Mouse (Mus musculus) telencephalon, adult 2 months (tissue): ENCODE results near the gene Lamtor2.

ENCODE experiments used
- DNase-seq: peaks from one replicate; pipeline ENCODE4 v3.0.0-alpha.2; 2011; ENCODE audit warnings: low read depth, low spot score

The Lamtor2 gene

DNA sequence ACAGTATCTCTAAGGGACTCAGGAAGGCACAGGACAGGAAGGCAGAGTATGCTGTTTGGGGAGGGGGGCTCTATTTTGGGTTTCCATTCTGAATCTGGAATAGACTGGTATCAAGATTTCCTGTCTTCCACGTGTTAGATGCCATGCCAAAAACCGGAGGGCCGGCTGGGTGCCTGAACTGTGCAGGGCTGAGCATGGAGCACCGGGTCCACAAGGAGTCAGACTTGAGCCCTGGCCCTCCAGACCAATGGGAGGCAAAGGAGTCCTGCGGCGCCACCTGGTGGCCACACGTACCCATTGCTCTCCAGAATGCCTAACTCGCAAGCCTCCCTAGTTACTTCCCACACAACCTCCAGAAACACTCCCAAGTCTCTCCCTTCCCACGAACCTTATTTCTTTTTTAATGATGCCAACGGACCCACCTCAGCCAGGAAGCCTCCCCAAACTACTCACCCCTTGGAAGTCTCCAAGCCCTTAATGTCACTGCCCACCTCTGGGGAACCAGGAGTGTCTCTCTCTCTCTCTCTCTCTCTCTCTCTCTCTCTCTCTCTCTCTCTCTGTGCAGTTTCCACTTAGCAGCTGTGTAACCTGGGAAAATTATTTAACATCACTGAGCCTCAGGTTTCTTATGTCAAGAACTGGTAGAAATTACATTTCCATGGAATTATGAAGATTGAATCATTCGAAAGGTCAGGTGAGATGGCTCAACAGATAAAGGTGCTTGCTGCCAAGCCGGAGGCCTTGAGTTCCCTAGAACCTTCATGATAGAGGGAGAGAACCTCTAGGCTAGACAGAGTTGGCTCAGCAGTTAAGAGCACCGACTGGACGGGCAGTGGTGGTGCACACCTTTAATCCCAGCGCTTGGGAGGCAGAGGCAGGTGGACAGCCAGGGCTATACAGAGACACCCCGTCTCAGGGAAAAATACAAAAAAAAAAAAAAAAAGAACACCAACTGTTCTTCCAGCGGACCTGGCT, 26.4 kb downstream of the Lamtor2 start:
- peak; percentile 77 for DNase-seq

GRCm38 (mm10) chr3:88525021-88525420, 27.9 kb downstream of the Lamtor2 start:
- DNase-seq, result no peak

DNA sequence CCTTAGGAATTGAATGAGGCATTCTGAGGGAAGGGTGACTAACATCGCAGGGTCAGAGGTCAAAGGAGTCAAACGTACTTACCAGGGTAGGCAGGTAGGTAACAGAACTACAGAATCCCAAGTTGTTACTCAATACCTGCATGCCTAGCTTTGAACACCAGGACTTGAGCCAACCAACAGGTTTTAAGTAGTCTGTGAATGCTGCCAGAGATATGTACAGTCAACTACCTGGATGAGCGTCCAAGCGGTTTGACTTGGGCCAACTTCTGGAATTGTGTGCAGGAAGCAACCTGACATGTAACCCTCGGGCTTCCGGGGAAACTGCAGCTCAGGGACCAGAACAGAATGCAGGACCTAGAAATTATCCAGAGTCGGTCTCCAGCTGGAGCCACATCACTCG, 29.8 kb downstream of the Lamtor2 start:
- DNase-seq, result no peak

GRCm38 (mm10) chr3:88521803-88522331, 31.0 kb downstream of the Lamtor2 start:
- DNase-seq, result no peak

DNA sequence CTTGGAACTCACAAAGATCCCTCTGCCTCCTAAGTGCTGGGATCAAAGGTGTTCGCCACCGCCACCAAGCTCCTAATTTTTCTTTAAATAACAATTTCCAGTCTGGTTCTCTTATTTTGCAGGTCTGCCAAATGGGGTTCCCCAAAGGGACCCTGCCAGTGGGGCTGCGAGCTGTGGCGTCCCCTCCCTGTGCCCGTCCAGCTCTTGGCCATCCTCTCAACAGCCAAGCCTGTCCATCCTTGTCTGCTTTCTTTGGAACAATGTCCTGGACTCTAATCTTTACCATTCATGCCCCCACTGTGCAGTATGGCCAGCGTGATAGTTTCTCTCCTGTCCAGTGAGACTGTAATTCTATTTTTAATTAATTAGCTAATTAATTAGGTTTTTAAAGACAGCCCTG, 31.7 kb downstream of the Lamtor2 start:
- DNase-seq, result no peak

- DNase-seq, result no peak
These were observed 32.8 kb downstream of the Lamtor2 start for GRCm38 (mm10) chr3:88520078-88520477.

DNA sequence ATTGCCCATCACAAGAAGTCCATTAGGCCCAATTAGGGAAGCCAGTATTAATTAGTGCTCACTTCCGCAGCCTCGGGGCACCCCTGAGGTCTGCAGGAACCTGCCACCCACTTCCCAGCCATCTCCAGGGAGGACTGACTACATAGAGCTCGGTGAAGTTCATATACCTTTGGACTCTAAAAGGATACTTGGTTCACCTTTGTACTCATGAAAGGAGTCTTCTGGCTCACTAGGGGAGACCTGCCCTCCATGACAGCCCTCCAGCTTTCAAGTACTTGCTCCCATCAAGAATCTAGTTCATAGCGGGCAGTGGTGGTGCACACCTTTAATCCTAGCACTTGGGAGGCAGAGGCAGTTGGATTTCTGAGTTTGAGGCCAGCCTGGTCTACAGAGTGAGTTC, 34.5 kb downstream of the Lamtor2 start:
- no peak for DNase-seq

- no peak for DNase-seq
These were observed 36.5 kb downstream of the Lamtor2 start for GRCm38 (mm10) chr3:88516407-88516806.

DNA sequence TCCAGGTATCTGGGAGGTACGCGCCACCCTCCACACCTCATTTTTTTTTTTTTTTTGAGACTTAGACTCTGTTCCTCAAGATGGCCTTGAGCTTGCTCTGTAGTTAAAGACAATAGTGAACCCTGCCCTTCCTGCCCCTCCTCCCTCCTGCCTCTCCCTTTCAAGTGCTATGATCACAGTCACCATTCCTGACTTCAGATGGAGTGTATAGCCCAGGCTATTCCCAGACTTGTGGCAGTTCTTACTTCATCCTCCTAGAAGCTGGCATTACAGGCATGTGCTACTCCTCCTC, 37.8 kb downstream of the Lamtor2 start:
- no peak for DNase-seq

DNA sequence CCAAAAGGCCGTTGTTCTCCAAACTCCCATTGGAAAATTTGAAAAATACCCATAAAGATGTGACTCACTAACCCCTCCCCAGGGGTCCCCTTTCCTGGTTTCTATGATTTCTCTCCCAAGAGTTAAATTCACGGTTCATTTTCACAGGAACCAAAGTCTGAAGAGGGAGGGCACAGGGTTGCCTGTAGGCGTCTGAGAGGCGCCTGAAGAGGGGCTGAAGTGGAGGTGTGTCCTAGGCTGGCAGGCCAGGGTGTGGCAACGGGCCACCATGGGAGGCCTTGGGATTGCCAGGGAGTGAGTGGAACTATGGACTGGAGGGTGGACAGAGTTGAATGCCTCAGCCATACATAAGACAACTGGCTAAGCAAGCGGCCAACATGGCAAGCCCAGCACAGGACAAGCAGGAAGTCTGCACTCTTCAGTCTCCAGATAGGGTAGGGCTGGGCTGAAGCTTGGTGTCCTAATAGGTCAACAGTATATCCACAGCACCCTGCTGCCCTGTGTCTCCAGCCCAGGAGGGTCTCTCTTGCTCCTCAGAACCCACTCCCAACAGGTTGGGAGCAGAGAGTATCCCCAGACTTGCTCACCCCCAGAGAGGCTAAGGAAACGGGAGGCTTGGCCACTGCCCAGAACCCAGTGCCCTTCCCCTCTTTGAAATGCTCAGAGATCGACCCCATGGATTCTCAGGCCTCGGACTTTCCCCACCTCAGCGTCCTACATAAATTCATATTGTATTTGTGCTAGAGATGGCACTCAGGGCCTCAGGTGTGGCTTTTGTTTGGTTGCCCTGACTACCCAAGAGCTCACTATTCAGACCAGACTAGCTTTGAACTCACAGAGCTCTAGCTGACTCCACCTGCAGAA, 38.4 kb downstream of the Lamtor2 start:
- no peak for DNase-seq

DNA sequence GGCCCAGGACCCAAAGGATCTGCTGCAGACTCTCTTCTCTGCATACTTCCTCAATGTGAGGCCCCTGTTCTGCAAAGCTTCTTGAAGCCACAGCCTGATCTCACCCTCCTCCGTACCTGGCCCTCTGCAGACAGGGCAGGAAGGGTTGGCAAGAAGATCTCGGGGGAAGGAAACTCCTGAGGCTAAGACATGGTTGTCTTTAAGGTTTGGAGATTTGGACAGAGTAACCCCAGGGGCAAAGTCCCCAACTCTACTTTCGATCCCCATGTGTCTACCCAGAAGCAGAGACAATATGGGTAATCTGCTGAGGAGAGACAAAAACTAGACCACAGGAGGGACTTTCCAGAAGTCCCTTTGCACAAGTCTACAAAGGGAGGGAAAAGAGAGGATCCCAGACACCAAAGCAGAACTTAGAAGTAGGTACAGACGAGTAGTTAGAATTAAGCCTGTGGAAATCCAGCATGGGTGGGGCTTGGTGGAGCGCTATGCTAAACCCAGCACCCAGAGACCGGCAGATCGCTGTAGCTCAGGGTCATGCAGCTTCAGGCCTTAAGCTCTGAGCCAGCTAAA, 39.2 kb downstream of the Lamtor2 start:
- DNase-seq, result no peak

GRCm38 (mm10) chr3:88512896-88513545, 39.9 kb downstream of the Lamtor2 start:
- DNase-seq, result no peak

DNA sequence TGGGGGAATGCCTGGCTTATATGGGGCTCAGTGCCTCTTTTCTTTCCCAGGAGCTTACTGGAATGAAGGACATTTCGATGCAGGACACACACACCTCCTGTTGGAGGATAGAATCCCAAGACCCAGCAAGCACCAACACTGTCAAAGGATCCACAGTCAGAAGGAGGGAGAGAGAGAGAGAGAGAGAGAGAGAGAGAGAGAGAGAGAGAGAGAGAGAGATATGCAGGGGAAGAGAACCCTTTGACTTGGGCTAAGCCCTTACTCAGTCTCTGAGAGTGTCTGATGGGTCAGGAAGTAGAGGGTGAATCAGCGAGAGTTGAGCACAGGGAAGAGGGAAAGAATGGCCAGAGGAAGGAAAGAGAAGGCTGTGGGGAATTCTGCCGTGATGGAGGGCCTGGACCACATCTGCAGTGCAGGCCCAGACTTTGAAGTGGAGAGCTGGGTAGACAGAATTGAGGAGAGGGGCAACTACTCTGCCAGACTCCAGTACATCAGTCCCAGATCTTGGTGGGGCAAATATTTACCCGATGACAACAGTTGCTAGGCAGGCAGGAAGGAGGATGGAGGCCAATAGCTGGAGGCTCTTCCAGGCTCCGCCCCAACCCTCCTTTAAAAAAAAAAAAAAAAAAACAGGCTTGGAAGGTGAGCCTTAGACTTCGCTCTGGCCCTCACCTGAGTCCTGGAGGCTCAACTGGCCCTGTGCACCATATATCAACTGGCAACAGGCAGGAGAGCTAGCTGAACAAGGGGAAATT, 40.6 kb downstream of the Lamtor2 start:
- no peak for DNase-seq

DNA sequence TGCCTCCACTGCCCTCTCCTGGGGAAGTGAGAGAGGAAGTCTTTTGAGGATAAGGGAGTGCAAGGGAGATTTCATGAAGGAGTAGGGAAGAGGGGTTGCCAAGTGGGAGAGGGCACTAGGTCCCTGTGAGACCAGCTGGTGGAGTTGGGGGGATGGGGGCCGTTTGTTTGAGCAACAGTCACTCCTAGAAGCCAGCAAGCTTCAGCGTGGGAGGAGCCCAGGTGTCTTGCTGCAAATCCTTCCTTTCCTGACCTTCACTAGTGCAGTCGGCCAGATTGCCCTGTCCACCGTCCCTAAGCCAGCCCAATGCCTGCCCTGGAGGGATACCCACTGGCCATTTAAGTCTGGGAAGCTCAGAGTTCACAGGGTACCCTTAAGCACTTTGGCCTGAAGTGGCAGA, 41.3 kb downstream of the Lamtor2 start:
- DNase-seq, result no peak

DNA sequence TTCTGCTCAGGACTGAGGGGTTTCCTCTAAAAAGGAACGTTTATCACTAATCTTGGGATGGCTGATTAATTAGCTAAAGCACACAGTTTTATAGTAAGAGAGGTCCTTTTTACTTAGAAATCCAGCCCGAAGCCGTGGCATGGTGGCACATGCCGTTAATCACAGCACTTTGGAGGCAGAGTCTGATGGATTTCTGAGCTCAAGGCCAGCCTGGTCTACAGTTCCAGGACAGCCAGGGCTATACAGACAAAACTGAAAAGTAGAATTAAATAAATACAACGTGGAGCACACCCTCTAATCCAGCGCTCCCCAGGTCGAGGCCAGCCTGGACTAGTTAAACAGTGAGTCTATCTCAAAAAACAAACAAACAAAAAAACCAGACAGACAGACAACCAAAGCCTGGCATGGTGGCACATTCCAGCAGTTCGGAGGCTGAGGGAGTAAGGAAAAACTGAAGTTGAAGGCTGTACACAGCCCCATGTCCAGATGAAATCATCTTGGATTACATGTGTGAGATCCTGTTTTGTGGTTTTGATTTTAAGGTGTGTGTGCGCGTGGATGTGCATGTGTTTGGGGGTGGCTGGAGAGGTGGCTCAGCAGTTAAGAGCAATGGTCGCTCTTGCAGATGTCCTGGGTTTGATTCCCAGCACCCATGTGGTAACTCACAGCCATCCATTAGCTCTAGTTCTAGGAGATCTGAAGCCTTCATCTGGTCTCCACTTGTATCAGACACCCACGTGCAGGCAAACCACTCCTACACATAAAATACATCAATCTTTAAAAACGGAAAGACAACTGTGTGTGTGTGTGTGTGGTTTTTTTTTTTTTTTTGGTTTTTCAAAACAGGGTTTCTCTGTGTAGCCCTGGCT, 42.2 kb downstream of the Lamtor2 start:
- DNase-seq, result no peak

DNA sequence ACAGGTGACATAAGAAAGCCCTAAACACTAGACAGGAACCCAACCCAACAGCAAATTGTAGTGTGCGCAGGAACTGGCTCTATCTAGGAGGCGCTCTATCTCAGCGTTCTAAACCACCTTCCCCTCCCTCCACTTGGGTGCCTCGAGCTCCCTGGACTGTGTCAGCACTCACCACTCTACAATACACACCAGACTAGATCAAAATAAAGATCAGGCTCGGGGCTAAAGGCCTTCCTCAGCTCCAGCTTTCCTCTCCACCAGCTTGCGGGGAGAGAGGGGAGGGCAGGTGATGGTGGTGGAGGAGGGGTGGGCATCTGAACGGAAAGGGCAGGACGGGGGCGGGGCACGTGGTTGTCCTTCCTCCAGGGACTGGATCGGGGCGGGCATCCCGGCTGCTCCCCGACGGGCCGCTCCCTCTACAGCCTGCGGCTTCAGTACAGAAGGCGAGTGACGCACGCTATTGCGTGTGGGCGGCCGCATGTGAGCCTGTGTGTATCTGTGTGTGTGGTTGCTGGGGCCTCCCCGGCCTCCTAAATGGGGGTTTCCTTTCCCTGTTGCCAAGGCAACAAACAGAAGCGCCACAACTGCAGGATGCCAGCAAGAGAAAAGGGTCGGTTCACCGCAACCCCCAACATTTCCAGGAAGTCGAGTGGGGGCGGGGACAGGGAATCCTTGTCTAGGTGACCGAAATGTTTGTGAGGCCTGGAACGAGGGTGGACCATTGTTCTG, 43.0 kb downstream of the Lamtor2 start, which contains the start of gene Lmna:
Lmna (minus strand) TSS at position 265 of the 729 bp plus-strand sequence.
- peak; percentile 90 for DNase-seq

- no peak for DNase-seq
These were observed 43.6 kb downstream of the Lamtor2 start for GRCm38 (mm10) chr3:88509250-88509649.

DNA sequence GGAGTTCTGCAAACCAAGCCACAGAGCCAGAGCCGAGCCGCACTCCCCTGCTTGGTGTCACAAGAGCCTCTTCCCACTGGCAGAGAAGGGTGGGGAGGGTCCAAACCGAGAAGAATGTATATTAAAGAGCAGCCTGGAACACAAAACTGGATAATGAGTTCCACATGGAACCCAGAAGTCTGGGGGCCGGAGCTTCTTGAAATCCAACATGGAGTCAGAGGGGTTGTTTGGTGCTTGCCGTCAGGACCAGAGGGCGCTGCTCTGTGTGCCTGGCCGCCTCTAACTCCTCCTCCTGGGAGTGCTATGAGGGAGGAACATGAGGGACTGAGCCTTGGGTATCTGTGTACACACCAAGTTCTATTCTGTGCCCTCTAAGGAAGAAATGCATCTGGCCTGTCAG, 47.1 kb downstream of the Lamtor2 start:
- DNase-seq, result no peak

- DNase-seq, result no peak
These were observed 47.8 kb downstream of the Lamtor2 start for GRCm38 (mm10) chr3:88505081-88505480.
